Mouse (Mus musculus): ENCODE results near the gene Meaf6.

DNA sequence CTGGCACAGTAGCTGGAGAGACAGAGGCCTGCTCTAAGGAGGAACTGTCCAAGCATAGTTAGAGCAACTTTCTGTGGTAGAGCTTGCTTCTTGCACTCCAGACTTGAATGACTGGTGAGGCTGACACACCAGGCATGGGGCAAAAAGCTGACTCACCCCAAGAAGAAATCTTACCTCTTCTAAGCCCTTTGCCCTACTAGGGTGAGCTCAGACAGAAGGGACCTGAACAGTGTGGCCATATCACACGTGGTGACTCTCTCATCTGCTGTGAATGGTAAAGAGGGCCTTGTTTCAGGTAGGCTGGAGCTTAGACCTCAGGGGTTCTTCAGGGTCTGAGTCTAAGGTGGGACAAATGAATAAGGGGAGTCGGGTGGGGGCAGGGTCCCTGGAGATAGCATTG lies 73.1 kb downstream of the Meaf6 start:
- TF ChIP-seq TAL1 (IDR thresholded peaks at IDR 0.05; ENCODE audit: low read length) (no peak), GATA1 (IDR thresholded peaks at IDR 0.05; ENCODE audit: low read length) (no peak)

Measured in erythroblast, embryonic 14.5 days (primary cell).